Mouse (Mus musculus): ENCODE data around the gene Mrpl38. TPM values are rescaled to one million over a fixed set of nuclear protein-coding genes. Genes with fewer than 3 reads are reported as not detected.
A peak's percentile ranks its signal among the peaks of the same experiment; 100 is the strongest.

Mrpl38 gene
- polyA plus RNA-seq (2011; ENCODE audit: insufficient read length, low read depth, missing spikeins): 31.6 and 32.5 TPM in 2 replicates

- peak within 1 kb of the TSS; percentile 96 for H3K4me3 ChIP-seq (ENCODE audit: insufficient read depth, low read length)
- no peak within 1 kb of the TSS for H3K27ac ChIP-seq (ENCODE audit: insufficient read depth, low read length)
- peaks cover 9% of the 10 kb centered on the region for H3K4me1 ChIP-seq (ENCODE audit: control insufficient read depth, insufficient read depth, low read length)
- TF ChIP-seq POLR2A (IDR thresholded peaks at IDR 0.05; ENCODE audit: low read depth, low read length): peak; percentile 47; the same call in 1 of the 2 replicates
- peak; percentile 74 for TF ChIP-seq CTCF (IDR thresholded peaks at IDR 0.05; ENCODE audit: borderline replicate concordance, insufficient read depth, low read length)
Observed at GRCm38 (mm10) chr11:116138468-116139138, at the start of gene Mrpl38. Gene Mrpl38 (minus strand): TSS chr11:116138868.

DNA sequence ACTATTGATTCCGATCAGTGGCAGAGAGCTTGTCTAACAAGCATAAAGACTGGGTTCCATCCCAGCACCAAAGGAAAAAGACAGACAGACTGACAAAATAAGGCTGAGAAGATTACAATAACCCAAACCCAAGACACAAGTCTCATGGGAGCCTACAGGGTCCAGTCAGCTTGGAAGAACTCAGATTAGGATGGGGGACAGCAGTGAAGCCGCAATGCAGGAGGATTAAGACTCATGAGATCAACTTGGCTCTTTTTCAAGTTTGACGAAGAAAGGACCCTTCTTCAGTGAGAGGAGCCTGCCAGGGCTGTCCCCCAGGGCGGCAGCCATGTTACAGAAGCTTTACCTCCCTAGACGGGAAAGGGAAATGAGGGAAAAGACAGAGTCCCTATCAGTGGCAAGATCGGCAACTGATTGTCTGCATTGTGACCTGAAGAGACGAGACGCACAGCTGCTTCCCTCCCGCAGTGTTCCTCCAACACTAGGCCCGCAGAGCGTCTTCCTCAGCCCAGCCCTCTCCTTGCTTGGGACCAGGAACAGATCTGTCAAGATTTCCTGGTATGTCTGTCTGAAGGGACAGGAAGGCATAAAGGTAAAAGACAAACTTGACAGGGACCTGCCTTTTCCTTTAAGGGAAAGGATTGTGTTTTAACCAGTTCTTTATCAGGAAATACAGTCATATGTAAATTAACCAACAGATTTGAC, 48.7 kb upstream of the Mrpl38 start:
- no peak for TF ChIP-seq POLR2A (IDR thresholded peaks at IDR 0.05; ENCODE audit: low read depth, low read length)
- no peak for TF ChIP-seq CTCF (IDR thresholded peaks at IDR 0.05; ENCODE audit: borderline replicate concordance, insufficient read depth, low read length)
- peaks cover 10% of the 10 kb centered on the region; the same call in 1 of the 2 replicates for H3K4me1 ChIP-seq (ENCODE audit: control insufficient read depth, insufficient read depth, low read length)
- H3K4me3 ChIP-seq (ENCODE audit: insufficient read depth, low read length): no peak overlapping the region
- peak overlapping the region; percentile 42; the same call in 1 of the 2 replicates for H3K27ac ChIP-seq (ENCODE audit: insufficient read depth, low read length)

GRCm38 (mm10) chr11:116186360-116186759, 47.7 kb upstream of the Mrpl38 start:
- H3K27ac ChIP-seq (ENCODE audit: insufficient read depth, low read length): peak overlapping the region; percentile 79
- TF ChIP-seq POLR2A (IDR thresholded peaks at IDR 0.05; ENCODE audit: low read depth, low read length) (no peak), CTCF (IDR thresholded peaks at IDR 0.05; ENCODE audit: borderline replicate concordance, insufficient read depth, low read length) (no peak)
- no peak overlapping the region for H3K4me3 ChIP-seq (ENCODE audit: insufficient read depth, low read length)
- peaks cover 10% of the 10 kb centered on the region; the same call in 1 of the 2 replicates for H3K4me1 ChIP-seq (ENCODE audit: control insufficient read depth, insufficient read depth, low read length)

DNA sequence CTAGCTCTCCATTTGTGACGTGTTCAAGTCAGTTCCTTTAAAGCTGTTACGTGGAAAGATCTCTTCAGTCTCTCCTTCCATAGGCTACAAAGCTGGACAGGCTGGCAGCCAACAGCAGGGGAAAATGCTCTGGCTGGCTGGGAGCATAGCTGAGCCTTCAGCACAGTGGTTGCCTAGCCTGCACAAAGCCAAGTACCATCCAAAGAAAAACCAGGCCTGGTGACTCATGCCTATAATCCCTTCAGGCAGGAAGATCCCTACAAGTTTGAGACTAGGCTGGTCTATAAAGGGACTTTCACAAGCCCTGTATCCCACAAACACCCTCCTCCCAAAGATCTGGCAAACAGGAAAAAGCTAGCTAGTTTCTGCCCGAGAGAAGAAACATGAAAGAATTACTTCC, 47.2 kb upstream of the Mrpl38 start:
- H3K4me3 ChIP-seq (ENCODE audit: insufficient read depth, low read length): no peak overlapping the region
- H3K27ac ChIP-seq (ENCODE audit: insufficient read depth, low read length): peak overlapping the region; percentile 79
- peaks cover 10% of the 10 kb centered on the region; the same call in 1 of the 2 replicates for H3K4me1 ChIP-seq (ENCODE audit: control insufficient read depth, insufficient read depth, low read length)
- TF ChIP-seq CTCF (IDR thresholded peaks at IDR 0.05; ENCODE audit: borderline replicate concordance, insufficient read depth, low read length): no peak

- Histone ChIP-seq H3K4me1 (ENCODE audit: control insufficient read depth, insufficient read depth, low read length) (no peaks in the 10 kb centered on the region), H3K4me3 (ENCODE audit: insufficient read depth, low read length) (no peak overlapping the region), H3K27ac (ENCODE audit: insufficient read depth, low read length) (no peak overlapping the region)
- no peak for TF ChIP-seq CTCF (IDR thresholded peaks at IDR 0.05; ENCODE audit: borderline replicate concordance, insufficient read depth, low read length)
- no peak for TF ChIP-seq POLR2A (IDR thresholded peaks at IDR 0.05; ENCODE audit: low read depth, low read length)
Observed at GRCm38 (mm10) chr11:116178411-116179121, 39.9 kb upstream of the Mrpl38 start.

DNA sequence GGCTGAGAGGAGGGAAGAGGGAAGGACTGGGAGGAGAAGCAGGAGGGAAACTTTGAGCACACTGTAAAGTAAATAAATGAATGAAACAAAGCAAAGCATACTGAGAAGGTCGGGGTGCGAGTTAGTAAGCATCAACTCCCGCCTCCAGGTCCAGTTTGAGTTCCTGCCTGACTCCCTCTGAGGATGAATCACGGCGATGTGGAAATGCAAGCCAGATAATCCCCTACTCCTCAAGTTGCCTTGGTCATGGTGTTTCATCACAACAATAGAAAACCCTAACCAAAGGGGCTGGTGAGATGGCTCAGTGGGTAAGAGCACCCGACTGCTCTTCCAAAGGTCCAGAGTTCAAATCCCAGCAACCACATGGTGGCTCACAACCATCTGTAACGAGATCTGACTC, 37.3 kb upstream of the Mrpl38 start:
- no peak overlapping the region for H3K27ac ChIP-seq (ENCODE audit: insufficient read depth, low read length)
- H3K4me3 ChIP-seq (ENCODE audit: insufficient read depth, low read length): no peak overlapping the region
- TF ChIP-seq CTCF (IDR thresholded peaks at IDR 0.05; ENCODE audit: borderline replicate concordance, insufficient read depth, low read length) (no peak), POLR2A (IDR thresholded peaks at IDR 0.05; ENCODE audit: low read depth, low read length) (no peak)
- H3K4me1 ChIP-seq (ENCODE audit: control insufficient read depth, insufficient read depth, low read length): no peaks in the 10 kb centered on the region

GRCm38 (mm10) chr11:116174775-116175448, 36.2 kb upstream of the Mrpl38 start:
- H3K4me1 ChIP-seq (ENCODE audit: control insufficient read depth, insufficient read depth, low read length): no peaks in the 10 kb centered on the region
- no peak overlapping the region for H3K27ac ChIP-seq (ENCODE audit: insufficient read depth, low read length)
- no peak for TF ChIP-seq POLR2A (IDR thresholded peaks at IDR 0.05; ENCODE audit: low read depth, low read length)
- TF ChIP-seq CTCF (IDR thresholded peaks at IDR 0.05; ENCODE audit: borderline replicate concordance, insufficient read depth, low read length): no peak

GRCm38 (mm10) chr11:116171959-116172358, 33.3 kb upstream of the Mrpl38 start:
- TF ChIP-seq CTCF (IDR thresholded peaks at IDR 0.05; ENCODE audit: borderline replicate concordance, insufficient read depth, low read length): no peak
- TF ChIP-seq POLR2A (IDR thresholded peaks at IDR 0.05; ENCODE audit: low read depth, low read length): no peak
- no peak overlapping the region for H3K4me3 ChIP-seq (ENCODE audit: insufficient read depth, low read length)
- H3K27ac ChIP-seq (ENCODE audit: insufficient read depth, low read length): no peak overlapping the region
- H3K4me1 ChIP-seq (ENCODE audit: control insufficient read depth, insufficient read depth, low read length): no peaks in the 10 kb centered on the region; the same call in 1 of the 2 replicates

More at GRCm38 (mm10) chr11:116174775-116175448, 36.2 kb upstream of the Mrpl38 start:
- no peak overlapping the region for H3K4me3 ChIP-seq (ENCODE audit: insufficient read depth, low read length)
